Mouse (Mus musculus): Measurements from ENCODE around the gene Pacsin2. TPM values are rescaled to one million over a fixed set of nuclear protein-coding genes. Genes with fewer than 3 reads are reported as not detected.

Pacsin2 gene
- polyA plus RNA-seq, 1 experiment from 2014 or later, result 76.4 TPM

Other genes starting within 250 kb of the Pacsin2 start
- gene A4galt, start 212.8 kb downstream of the Pacsin2 start, polyA plus RNA-seq (2015; fragmentation: Nextera tagmentation; extraction: Ambion mirVana), result 3.9 and 4.2 TPM in 2 replicates
- gene Arfgap3, start 114.4 kb downstream of the Pacsin2 start, polyA plus RNA-seq (2015; fragmentation: Nextera tagmentation; extraction: Ambion mirVana), result 77.9 and 86.6 TPM in 2 replicates
- 14.1 and 17.1 TPM in 2 replicates for gene Ttll1, start 46.3 kb upstream of the Pacsin2 start, polyA plus RNA-seq (2015; fragmentation: Nextera tagmentation; extraction: Ambion mirVana)
- gene Bik, start 62.3 kb upstream of the Pacsin2 start, polyA plus RNA-seq (2015; fragmentation: Nextera tagmentation; extraction: Ambion mirVana), result 3.1 and 4.3 TPM in 2 replicates
- 128 and 133 TPM in 2 replicates for gene Tspo, start 99.0 kb upstream of the Pacsin2 start, polyA plus RNA-seq (2015; fragmentation: Nextera tagmentation; extraction: Ambion mirVana)
- gene Mcat, start 99.2 kb upstream of the Pacsin2 start, polyA plus RNA-seq (2015; fragmentation: Nextera tagmentation; extraction: Ambion mirVana), result 26.4 and 27.0 TPM in 2 replicates
- 29.3 and 30.2 TPM in 2 replicates for gene Ttll12, start 130.6 kb upstream of the Pacsin2 start, polyA plus RNA-seq (2015; fragmentation: Nextera tagmentation; extraction: Ambion mirVana)

Data from intestine, embryonic 16.5 days (tissue).